Mouse (Mus musculus) adrenal gland, postnatal 25 days (tissue): ENCODE measurements around the gene Pde10a. TPM values are rescaled to one million over a fixed set of nuclear protein-coding genes. Genes with fewer than 3 reads are reported as not detected.

Source experiments
- DNase-seq: peaks from one replicate; pipeline ENCODE4 v3.0.0; 2021; ENCODE audit warnings: mixed read lengths
- total RNA-seq: library from RNA; stranded (reverse); gene quantifications from 2 replicates; pipeline ENCODE4 v1.2.3, GENCODE M21; 2021

The Pde10a gene
- total RNA-seq, 1 experiment from 2014 or later: 16.8 TPM

- no peak for DNase-seq
Observed at GRCm38 (mm10) chr17:8972152-8972854, 447.1 kb downstream of the Pde10a start.

GRCm38 (mm10) chr17:8973331-8973730, 448.2 kb downstream of the Pde10a start:
- DNase-seq: no peak

- no peak for DNase-seq
Observed at GRCm38 (mm10) chr17:8974423-8974822, 449.3 kb downstream of the Pde10a start.

GRCm38 (mm10) chr17:8974823-8975397, 449.7 kb downstream of the Pde10a start:
- DNase-seq: no peak

GRCm38 (mm10) chr17:8976745-8977144, 451.6 kb downstream of the Pde10a start:
- DNase-seq: no peak

GRCm38 (mm10) chr17:8977271-8977670, 452.1 kb downstream of the Pde10a start:
- no peak for DNase-seq

- DNase-seq: no peak
Observed at GRCm38 (mm10) chr17:8983576-8983975, 458.4 kb downstream of the Pde10a start.

GRCm38 (mm10) chr17:8985714-8986113, 460.5 kb downstream of the Pde10a start:
- no peak for DNase-seq

GRCm38 (mm10) chr17:8986551-8986950, 461.4 kb downstream of the Pde10a start:
- no peak for DNase-seq

GRCm38 (mm10) chr17:8987369-8987768, 462.2 kb downstream of the Pde10a start:
- DNase-seq: no peak

GRCm38 (mm10) chr17:8988119-8988807, 463.1 kb downstream of the Pde10a start, which contains the start of gene 1700010I14Rik:
Gene 1700010I14Rik, plus strand, starts transcription at chr17:8988333.
- peak; percentile 91 for DNase-seq

GRCm38 (mm10) chr17:8991160-8991559, 466.0 kb downstream of the Pde10a start:
- peak; percentile 3 for DNase-seq

GRCm38 (mm10) chr17:8995344-8995743, 470.2 kb downstream of the Pde10a start:
- DNase-seq: peak; percentile 14

- no peak for DNase-seq
Observed at GRCm38 (mm10) chr17:9002438-9002837, 477.3 kb downstream of the Pde10a start.

GRCm38 (mm10) chr17:9004516-9004915, 479.3 kb downstream of the Pde10a start:
- no peak for DNase-seq

GRCm38 (mm10) chr17:9023198-9023942, 498.2 kb downstream of the Pde10a start:
- DNase-seq: no peak

- no peak for DNase-seq
Observed at GRCm38 (mm10) chr17:9030181-9030580, 505.0 kb downstream of the Pde10a start.

GRCm38 (mm10) chr17:9031241-9032141, 506.3 kb downstream of the Pde10a start:
- peak; percentile 72 for DNase-seq

GRCm38 (mm10) chr17:9032362-9033044, 507.3 kb downstream of the Pde10a start:
- no peak for DNase-seq

GRCm38 (mm10) chr17:9033511-9033910, 508.3 kb downstream of the Pde10a start:
- DNase-seq: no peak
